In the genomic region with DNA sequence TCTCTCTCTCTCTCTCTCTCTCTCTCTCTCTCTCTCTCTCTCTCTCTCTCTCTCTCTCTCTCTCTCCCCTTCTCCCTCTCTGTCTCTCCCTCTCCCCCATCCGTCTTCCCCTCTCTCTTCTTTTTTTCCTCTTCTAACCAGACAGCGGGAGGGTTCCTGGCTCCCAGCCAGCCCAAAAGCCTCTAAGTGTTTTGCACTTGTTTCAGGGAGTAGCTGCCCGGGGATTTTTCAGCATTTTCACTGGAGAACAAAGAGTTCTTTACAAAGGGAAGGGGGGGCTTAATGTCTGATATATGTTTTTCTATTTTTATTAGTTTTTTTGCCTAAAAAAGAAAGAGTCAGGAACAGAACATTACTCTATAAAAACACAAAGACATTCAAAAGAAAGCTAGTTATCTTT, we compare ENCODE assay signal across 9 mouse cellular contexts.
DNase-seq lines count a peak whose midpoint lies in the region; ATAC-seq and TF ChIP-seq lines count a peak whose summit lies in the region.
"Had no signal": no experiment of that assay in that cellular context is flagged by ENCODE, and none has a peak within 500 bp of the region (broad histone marks: within the 10 kb centered on the region; RNA-seq: fewer than 3 reads in every experiment).

No protein-coding gene starts in this region.

- dilution Hi-C loops in CH12.LX (cut with MboI; ENCODE audit: extremely low pct_ligation_motif_present, extremely low pct_unique_long_range_greater_than_20kb, low sequenced_read_pairs): no loop called here

- no peaks in the 10 kb centered on the region for H3K9me3 ChIP-seq in CH12.LX (replicated peaks; ENCODE audit: low read length)
- H3K9me3 ChIP-seq in forebrain, embryonic 12.5 days: no peaks in the 10 kb centered on the region
- no peaks in the 10 kb centered on the region for H3K9me3 ChIP-seq in midbrain, embryonic 14.5 days (ENCODE audit: control insufficient read depth, low read length)

- peak overlapping the region; percentile 55; the same call in 1 of the 2 replicates for H3K27ac ChIP-seq in CH12.LX (ENCODE audit: insufficient read depth, low read depth)
- H3K27ac ChIP-seq in forebrain, embryonic 12.5 days: peak overlapping the region; percentile 98
- peak overlapping the region; percentile 93 for H3K27ac ChIP-seq in midbrain, embryonic 14.5 days (replicated peaks; ENCODE audit: low read depth, low read length)
- H3K27ac ChIP-seq: liver, embryonic 14.5 days had no signal

- peaks cover 8 to 27% of the 10 kb centered on the region in 2 experiments for H3K4me1 ChIP-seq in CH12.LX (ENCODE audit: control insufficient read depth in 1 of 2, insufficient read depth in 2 of 2)
- peaks cover 50% of the 10 kb centered on the region for H3K4me1 ChIP-seq in forebrain, embryonic 12.5 days
- peaks cover 34% of the 10 kb centered on the region for H3K4me1 ChIP-seq in midbrain, embryonic 14.5 days (ENCODE audit: control insufficient read depth, insufficient read depth, low read length)

- intact Hi-C loops in heart, postnatal 36 days (cut with DNase I): no loop called here
- intact Hi-C loops in left cerebral cortex, postnatal 25 days (cut with DNase I): no loop called here

- peak overlapping the region; percentile 99 for H3K9ac ChIP-seq in CH12.LX (ENCODE audit: insufficient read depth, low read depth)
- H3K9ac ChIP-seq in forebrain, embryonic 12.5 days: peak overlapping the region; percentile 79
- H3K9ac ChIP-seq in midbrain, embryonic 14.5 days (replicated peaks; ENCODE audit: low read length): peak overlapping the region; percentile 71
- H3K9ac ChIP-seq: liver, embryonic 14.5 days had no signal

- no peak for TF ChIP-seq POLR2A in CH12.LX (IDR thresholded peaks at IDR 0.05; ENCODE audit: low read depth, low read length)

- peaks cover 70% of the 10 kb centered on the region for H3K79me2 ChIP-seq in CH12.LX (replicated peaks; ENCODE audit: control insufficient read depth, extremely low read depth, insufficient read depth, poor library complexity, severe bottlenecking)

- no peak for DNase-seq in CH12.LX (ENCODE audit: extremely low read depth)
- DNase-seq in brain, adult 2 months (ENCODE audit: low read depth, low spot score): peak; percentile 91
- peak; percentile 74 to 77 for DNase-seq in heart, postnatal 36 days
- peak; percentile 47 to 57 for DNase-seq in left cerebral cortex, postnatal 25 days (ENCODE audit: low spot score in 2 of 2)
- peak; percentile 91 for DNase-seq in midbrain, embryonic 14.5 days
- DNase-seq in testis, postnatal 10 days (ENCODE audit: low spot score): peak; percentile 90

- H3K4me3 ChIP-seq in CH12.LX (replicated peaks in 1 of 3; ENCODE audit: low read depth in 2 of 3, low read length in 2 of 3, poor library complexity in 1 of 3): peak overlapping the region; percentile 68 to 80 (median 75)
- H3K4me3 ChIP-seq in forebrain, embryonic 12.5 days (replicated peaks): peak overlapping the region; percentile 51
- H3K4me3 ChIP-seq in midbrain, embryonic 14.5 days (replicated peaks; ENCODE audit: low read depth, low read length): peak overlapping the region; percentile 50

- TF ChIP-seq RAD21 in CH12.LX (IDR thresholded peaks at IDR 0.05; ENCODE audit: low read depth, low read length): no peak

- no peaks in the 10 kb centered on the region for H3K36me3 ChIP-seq in CH12.LX (replicated peaks in 1 of 2; ENCODE audit: control insufficient read depth in 1 of 2, insufficient read depth in 1 of 2, low read length in 1 of 2)
- H3K36me3 ChIP-seq in forebrain, embryonic 12.5 days (replicated peaks): no peaks in the 10 kb centered on the region
- H3K36me3 ChIP-seq in midbrain, embryonic 14.5 days (ENCODE audit: control insufficient read depth, insufficient read depth, low read length): no peaks in the 10 kb centered on the region

- ATAC-seq in forebrain, embryonic 12.5 days (ENCODE audit: low FRiP score): peak; percentile 28; the same call in 1 of the 2 replicates
- ATAC-seq in midbrain, embryonic 14.5 days (ENCODE audit: low FRiP score, low TSS enrichment): peak; percentile 39; the same call in 1 of the 2 replicates
- no peak for ATAC-seq in erythroid progenitor cell, adult 5-6 weeks (replicated peaks; ENCODE audit: low FRiP score, poor library complexity, severe bottlenecking)

- no peak for TF ChIP-seq CTCF in CH12.LX (conservative IDR thresholded peaks at IDR 0.05 in 1 of 2, IDR thresholded peaks at IDR 0.05 in 1 of 2; ENCODE audit: low read depth in 2 of 2, low read length in 2 of 2)

- in situ Hi-C loops in CH12.LX (cut with MboI; ENCODE audit: low pct_ligation_motif_present, low pct_unique_long_range_greater_than_20kb, low sequenced_read_pairs): loop anchor here (10.0 kb wide), 2 partner anchors 49 to 191 kb away; no protein-coding TSS in a partner anchor

- TF ChIP-seq EP300 in CH12.LX (IDR thresholded peaks at IDR 0.05; ENCODE audit: low read length): no peak

- 0% methylated on average over 3 of the region's 3 CpGs for WGBS in forebrain, embryonic 12.5 days
- WGBS in midbrain, embryonic 14.5 days: 2% methylated on average over 3 of the region's 3 CpGs

- no peaks in the 10 kb centered on the region for H3K27me3 ChIP-seq in CH12.LX (replicated peaks)
- H3K27me3 ChIP-seq in forebrain, embryonic 12.5 days: no peaks in the 10 kb centered on the region
- H3K27me3 ChIP-seq in midbrain, embryonic 14.5 days (ENCODE audit: control insufficient read depth, insufficient read depth, low read length): no peaks in the 10 kb centered on the region

- H3K4me2 ChIP-seq in CH12.LX (ENCODE audit: insufficient read depth, low read depth, poor library complexity, severe bottlenecking): peak overlapping the region; percentile 71
- H3K4me2 ChIP-seq in forebrain, embryonic 12.5 days: peak overlapping the region; percentile 66
- peak overlapping the region; percentile 81 for H3K4me2 ChIP-seq in midbrain, embryonic 14.5 days (ENCODE audit: low read length)

TF ChIP-seq in CH12.LX, 34 proteins besides CTCF, POLR2A, EP300 and RAD21:
- TF ChIP-seq ELF1 (IDR thresholded peaks at IDR 0.05; ENCODE audit: low read depth, low read length) (no peak), MAFK (IDR thresholded peaks at IDR 0.05; ENCODE audit: insufficient replicate concordance, low read length) (no peak), TCF12 (IDR thresholded peaks at IDR 0.05; ENCODE audit: low read depth, low read length) (no peak), TBP (conservative IDR thresholded peaks at IDR 0.05; ENCODE audit: low read depth, low read length) (no peak), IRF4 (IDR thresholded peaks at IDR 0.05; ENCODE audit: low read depth, low read length) (no peak), KAT2A (IDR thresholded peaks at IDR 0.05; ENCODE audit: insufficient replicate concordance, low read length) (no peak), ZKSCAN1 (IDR thresholded peaks at IDR 0.05; ENCODE audit: borderline replicate concordance, low read depth, low read length) (no peak)
